Mouse (Mus musculus) c-Kit-positive CD71-positive TER-119-negative erythroid progenitor cells, embryonic 14.5 days (primary cell): ENCODE results near the gene Krt33b.

Experiments
- DNase-seq: peaks from one replicate; pipeline ENCODE4 v3.0.0-alpha.2; 2013; ENCODE audit warnings: low read depth

Gene Krt33b

GRCm38 (mm10) chr11:100029768-100030167 is at the start of gene Krt33b:
Gene Krt33b, minus strand, starts transcription at chr11:100029868.
- no peak for DNase-seq

DNA sequence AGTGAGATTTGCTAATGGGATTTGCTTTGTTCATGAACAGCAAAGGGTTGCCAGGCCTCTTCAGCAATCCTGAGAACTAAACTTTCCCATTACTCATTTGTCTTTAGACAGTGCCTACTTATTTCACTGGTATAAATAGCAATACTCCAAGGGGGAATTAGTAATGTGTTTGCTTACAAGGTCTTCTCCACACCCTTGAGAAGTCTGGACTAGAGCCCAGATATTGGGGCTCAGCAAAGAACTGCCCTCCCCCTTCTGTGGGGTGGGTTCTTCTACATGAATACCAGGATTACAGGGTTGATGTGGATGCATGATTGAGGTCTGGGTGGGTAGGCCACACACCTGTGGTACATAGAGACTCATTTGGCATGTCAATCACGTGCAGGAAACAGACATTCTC is 44.2 kb upstream of the Krt33b start:
- DNase-seq, result no peak

DNA sequence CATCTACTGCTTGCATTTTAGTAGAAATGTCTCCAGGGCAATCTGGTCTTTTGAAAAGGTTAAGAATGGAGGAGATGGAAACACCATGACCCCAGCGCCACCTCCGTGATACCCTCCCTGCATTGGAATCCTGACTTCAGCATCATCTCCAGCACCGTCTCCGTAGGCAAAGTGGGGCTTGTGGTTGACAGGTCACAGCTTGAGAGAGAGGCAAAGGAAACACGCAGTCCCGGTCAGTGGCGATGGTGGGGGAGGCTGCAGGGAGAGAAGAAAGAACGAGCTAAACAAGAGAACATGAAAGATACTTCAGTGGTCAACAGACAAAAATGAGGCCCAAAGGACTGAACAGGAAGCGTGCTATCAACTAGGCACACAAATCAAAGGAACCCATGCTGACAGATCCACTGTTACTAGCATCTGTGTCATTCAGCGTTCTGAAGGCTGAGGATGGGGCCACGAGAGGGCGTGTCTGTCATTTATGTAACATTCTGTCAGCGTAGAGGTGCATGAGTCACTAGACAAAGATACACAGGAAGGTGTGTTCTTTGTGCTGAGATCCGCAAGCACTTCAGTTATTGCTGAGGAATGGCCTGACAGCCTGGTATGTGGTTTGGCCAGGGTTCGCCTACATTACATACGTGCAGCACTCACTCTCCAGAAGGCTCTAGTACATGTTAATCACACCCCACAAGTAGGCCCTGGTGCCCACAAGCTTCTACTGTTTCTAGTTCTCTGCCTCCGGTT is 37.8 kb upstream of the Krt33b start:
- no peak for DNase-seq

DNA sequence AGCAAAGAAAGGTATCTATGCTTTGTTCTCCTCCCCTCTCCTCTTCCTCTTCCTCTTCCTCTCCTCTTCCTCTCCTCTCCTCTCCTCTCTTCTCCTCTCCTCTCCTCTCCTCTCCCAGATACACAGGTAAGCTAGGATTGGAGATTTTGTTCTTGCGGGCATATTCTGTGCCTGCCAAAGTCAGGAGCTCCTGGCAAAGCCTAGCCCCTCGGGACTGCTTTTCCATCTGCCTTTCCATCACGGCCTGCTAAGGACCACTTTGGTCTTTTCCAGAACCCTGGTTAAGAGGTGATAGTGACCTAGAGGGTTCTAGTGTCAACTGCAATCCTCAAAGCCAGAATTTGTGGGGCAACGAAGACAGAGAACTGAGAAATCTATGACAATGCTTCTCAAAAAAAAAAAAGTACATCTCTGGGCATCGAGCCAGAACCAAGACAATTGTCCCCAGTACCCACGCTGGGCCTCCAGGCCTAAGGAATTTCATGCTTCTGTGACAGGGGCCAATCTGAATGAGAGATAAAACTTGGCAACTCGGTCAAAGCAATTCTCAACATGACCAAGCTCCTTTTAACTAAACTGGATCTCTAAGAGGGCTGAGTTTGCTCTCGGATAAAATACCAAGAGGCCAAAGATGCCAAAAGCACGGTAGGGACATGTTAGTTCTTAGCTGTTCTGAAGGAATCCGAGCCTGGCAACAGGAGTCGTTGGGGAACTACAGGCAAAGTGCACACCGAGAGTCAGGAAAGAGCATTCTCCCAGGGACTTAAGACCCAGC is 36.8 kb upstream of the Krt33b start:
- no peak for DNase-seq

DNA sequence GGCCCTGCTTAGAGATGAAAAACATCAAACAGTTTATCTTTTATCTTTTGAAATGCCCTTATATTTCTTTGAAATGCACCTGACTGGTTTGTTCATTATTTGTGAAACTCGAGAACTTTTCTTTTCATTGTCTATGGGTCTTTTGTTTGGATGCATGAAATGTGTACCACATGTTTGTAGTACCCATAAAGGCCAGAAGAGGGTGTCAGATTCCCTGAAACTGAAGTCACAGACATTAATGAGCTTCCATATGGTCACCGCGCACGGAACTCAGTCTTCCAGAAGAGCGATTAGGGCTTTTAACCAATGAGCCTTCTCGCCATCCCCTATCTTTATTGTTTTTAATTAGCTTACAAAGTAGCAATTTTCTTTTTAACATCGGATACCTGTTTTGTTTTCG is 29.2 kb upstream of the Krt33b start:
- no peak for DNase-seq

DNA sequence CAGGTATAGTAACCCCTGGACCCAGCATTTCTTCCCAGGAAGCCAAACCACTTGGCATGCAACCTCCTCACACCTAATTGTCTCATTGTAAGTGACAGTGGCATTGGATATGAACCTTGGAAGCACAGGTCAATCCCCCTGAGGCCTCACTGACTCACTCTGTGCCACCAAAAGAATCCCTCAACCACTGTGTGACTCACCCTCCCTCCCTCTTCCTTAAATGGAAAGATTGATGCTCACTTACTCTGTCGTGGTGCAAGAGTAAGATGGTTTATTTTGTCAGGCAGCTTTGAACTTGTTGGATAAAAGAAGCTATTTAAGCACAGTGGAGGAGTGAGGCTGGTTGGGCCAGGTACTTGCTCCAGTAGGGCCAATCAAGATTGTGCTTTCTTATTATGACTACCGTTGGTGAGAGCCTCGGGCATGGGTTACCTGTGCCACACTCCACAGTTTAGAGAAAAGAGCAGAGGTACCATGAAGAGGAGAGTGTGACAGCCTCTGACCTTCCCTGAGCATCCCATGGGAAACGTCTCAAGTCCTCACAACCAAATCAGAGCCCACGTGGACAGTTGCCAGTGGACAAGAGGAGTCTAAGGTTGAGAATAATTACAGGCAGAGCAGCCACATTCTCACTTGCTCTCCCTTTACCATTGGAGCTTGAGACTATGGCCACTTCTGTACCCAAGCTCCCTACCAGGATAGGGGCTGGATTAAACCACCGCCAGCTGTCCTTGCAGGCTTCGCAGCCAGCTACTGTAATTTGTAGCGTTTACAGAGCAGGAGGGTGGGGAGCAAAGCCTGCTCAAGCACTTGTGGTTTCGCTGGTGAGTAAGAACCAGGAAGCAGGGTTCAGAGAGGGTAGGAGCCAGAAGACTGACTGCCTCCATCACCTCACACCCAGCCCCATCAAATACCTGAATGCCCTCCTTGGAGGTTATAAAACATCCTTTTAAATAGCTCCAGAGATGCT is 26.3 kb upstream of the Krt33b start:
- no peak for DNase-seq

DNA sequence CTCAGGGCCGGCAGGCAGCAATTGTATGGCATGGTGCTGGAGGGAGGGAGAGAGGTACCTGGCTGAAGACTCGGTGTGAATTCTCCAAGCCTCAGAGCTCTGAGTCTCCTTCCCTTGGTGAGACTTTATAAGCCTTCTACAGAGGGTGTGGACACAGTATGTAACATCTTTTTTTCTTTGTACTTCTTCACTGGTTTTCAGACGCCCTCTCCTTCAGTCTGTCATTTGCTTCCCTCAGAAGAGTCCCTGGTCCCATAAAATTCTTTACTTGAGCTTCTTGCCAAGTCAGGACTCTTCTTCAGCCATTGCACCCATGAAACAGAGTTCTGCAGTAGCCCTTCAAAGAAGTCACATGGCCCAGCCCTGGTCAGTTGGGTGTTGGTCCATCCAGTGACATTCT is 20.8 kb upstream of the Krt33b start, which contains the start of gene Krt31:
Gene Krt31 (minus strand): TSS at position 101 of the 400 bp plus-strand sequence.
- DNase-seq, result no peak

DNA sequence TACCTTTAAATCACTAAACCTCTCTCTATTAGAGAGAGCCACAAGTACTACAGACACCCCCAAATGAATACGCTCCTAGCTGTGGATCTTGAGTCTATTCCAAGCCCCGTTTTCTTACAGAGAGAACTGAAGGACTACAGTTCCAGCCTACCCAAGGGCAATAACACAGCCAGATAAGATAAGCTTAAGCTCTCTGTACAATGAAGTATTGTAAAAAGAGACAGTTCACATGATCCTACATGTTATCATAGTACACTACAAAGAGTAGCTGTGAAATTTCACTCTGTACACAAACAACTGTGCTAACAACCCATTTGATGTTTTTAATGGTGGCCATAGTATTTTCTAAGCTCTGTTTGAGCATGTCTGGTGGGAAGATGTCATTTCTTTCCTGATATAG is 17.5 kb upstream of the Krt33b start:
- no peak for DNase-seq

GRCm38 (mm10) chr11:100046303-100046866 is 16.7 kb upstream of the Krt33b start:
- DNase-seq, result no peak

DNA sequence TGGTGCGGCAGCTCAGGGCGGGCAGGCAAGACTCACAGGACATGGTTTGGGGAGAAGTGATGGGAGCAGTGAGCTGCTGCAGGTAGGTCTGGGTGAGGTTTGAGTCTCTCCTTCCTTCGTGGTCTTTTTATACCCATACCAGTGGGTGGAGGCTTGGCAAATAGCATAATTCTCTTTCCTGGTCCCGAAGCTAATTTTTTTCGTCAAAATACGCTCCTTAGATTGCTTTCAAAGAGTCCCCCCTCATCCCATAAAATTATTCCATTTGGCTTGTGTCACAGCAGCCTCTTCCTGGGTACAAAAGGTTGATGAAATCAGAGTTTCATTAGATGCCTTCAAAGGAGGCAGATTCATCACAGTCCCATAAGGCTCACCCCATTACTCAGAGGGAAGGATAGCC is 11.8 kb upstream of the Krt33b start, which contains the start of gene Krt34:
Gene Krt34 (minus strand): TSS at position 101 of the 400 bp plus-strand sequence.
- no peak for DNase-seq

DNA sequence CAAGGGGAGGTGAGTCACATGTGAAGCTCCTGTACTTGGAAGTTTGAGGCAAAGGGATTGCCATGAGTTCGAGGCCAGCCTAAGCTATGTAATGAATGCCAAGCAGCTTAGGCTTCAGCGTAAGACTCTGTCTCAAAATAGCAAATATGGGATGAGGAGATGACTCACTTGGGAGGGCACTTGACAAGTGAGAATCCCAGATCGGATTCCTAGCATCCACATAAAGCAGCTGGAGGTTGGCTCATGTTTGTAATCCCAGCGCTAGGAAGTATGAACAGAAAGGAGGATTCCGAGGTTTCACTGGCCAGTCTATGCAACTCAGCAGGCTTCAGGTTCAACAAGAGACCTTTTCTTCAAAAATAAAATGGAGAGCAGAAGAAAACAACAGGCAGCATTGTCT is 8.2 kb downstream of the Krt33b start:
- DNase-seq, result no peak

GRCm38 (mm10) chr11:100019466-100019865 is 10.2 kb downstream of the Krt33b start:
- DNase-seq, result no peak

- no peak for DNase-seq
Measured at GRCm38 (mm10) chr11:100016112-100016511, 13.6 kb downstream of the Krt33b start, which contains the start of gene Krt33a. Gene Krt33a, minus strand, starts transcription at chr11:100016212.

DNA sequence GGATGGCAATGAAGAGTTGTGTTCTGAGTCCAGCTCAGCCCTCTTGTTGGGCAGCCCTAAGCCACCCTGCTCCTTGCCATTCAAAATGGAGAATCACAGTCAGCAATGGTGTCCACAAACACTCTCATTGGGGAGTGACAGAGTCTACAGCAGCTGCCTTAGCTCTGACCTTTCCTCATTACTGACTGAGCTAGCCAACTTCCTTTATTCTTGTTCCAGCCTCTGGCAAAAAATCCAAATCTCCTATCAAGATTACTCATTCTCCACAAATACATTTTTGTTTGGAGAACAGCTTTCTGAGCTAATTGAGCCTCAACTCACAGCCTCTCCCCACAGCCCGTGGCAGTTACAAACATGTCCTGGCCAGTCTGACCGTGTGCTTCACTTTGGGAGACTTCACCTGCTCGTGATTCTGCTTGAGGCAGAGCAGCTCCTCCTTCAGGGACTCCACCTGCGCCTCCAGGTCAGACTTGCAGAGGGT is 15.9 kb downstream of the Krt33b start:
- DNase-seq, result no peak

DNA sequence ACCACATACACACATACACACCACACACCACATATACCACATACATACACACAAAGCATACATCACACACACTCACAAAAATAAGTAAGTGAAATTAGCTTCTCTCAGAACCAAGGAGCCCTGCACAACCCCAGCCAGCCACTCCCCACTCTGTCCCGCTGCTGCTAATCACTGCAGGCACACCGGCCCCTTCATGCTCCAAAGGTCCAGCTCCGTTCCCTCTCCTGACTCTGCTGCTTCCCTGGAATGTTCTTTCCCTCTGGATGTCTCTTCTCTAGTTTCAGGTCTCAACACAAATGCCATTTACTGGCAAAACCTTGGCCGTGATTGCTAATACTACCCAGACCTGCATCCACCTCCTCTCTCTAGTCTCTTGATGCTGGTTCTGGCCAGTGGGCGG is 19.0 kb downstream of the Krt33b start:
- no peak for DNase-seq

DNA sequence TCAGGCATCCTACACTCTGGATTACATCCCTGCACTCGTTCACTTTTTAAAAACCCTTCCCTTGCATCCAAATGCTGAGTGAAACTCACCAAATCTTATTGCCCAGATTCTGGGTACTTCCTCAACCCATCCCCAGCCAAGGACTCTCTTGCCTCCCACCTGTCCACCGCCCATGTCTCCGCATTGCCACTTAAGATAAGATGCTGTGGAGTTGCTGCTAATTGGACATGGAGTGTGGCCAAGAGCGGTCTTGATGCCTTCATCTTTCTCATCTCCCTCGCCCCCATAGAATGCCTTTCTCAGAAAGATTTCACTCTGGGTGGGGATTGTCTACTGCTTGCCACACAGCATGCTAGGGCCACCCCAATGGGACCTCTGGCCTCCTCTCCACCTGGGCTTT is 21.3 kb downstream of the Krt33b start:
- DNase-seq, result no peak

DNA sequence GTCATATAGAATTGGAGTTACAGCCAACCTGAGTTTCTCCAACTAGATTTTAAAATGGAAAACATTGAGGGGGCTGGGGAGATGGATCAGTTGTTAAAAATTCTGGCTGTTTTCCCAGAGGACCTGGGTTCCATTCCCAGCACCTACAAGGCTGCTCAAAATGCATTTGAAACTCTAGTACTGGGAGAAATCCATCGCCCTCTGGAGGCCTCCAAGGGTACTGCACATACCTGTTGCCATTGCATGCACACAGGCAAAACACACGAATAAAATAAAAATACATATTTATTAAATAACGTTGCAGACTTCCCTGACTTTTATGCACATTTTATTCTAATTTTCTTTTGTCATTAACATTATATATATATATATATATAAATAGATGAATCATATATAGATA is 23.0 kb downstream of the Krt33b start:
- DNase-seq, result peak; percentile 1

- no peak for DNase-seq
Measured at GRCm38 (mm10) chr11:100005905-100006304, 23.8 kb downstream of the Krt33b start.

DNA sequence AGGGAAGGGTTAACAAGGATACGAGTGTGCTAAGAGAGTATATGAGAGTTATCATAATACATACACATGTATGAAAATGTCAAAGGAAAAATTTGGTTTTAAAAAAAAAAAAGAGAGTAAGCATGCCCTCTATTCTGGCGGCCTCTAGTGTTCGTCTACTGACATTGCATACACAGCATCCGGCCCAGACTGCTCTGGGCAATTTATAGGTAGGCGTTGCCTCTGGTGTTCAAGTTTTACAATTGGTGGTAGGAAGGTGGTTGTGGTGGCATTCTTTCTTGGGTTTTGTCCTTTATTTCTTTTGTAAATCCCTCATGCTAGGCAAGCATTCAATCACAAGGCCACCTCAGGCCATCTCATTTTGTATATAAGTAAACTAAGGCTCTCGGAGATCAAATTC is 24.8 kb downstream of the Krt33b start:
- peak; percentile 10 for DNase-seq

DNA sequence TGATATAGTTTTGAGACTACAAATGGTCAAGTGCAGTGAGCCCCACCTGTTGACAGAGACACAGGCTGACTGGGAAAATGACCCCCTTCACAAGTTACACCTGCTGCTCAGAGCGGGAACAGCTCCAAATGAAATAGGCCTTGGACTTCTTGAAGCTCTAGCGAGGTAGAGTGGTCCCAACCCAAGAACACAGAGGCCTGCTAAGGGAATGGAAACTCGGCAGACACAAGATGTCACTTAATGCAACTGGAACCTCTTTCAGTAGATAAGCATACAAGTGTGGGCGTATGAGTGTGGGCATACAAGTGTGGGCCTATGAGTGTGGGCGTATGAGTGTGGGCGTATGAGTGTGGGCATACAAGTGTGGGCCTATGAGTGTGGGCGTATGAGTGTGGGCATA is 30.6 kb downstream of the Krt33b start:
- DNase-seq, result no peak

- no peak for DNase-seq
Measured at GRCm38 (mm10) chr11:99994384-99994661, 35.3 kb downstream of the Krt33b start.
